Mouse (Mus musculus) kidney, adult 2 months (tissue): Measurements from ENCODE around the gene Fgg. TPM values are rescaled to one million over a fixed set of nuclear protein-coding genes. Genes with fewer than 3 reads are reported as not detected.

Experiments used
- DNase-seq: peaks from one replicate; pipeline ENCODE4 v3.0.0; 2021
- H3K27ac ChIP-seq: fragments of 200-500 bp; 2 replicates; pipeline ENCODE4 v1.5.1; 2012; ENCODE audit warnings: low read depth, low read length, control low read depth, inconsistent platforms; ENCODE audit not compliant: insufficient read depth
- H3K27me3 ChIP-seq: fragments of 200-500 bp; replicated peaks from 2 replicates; pipeline ENCODE4 v1.6.1; 2012; ENCODE audit warnings: mild to moderate bottlenecking, moderate library complexity, low read length, inconsistent platforms; ENCODE audit not compliant: control insufficient read depth, insufficient read depth
- H3K36me3 ChIP-seq: fragments of 200-500 bp; 2 replicates; pipeline ENCODE4 v1.6.1; 2012; ENCODE audit warnings: mild to moderate bottlenecking, moderate library complexity, low read length, inconsistent platforms; ENCODE audit not compliant: control insufficient read depth, insufficient read depth
- H3K4me1 ChIP-seq: fragments of 200-500 bp; 2 replicates; pipeline ENCODE4 v1.6.1; 2011; ENCODE audit warnings: low read length; ENCODE audit not compliant: control insufficient read depth, insufficient read depth
- H3K4me3 ChIP-seq: fragments of 200-500 bp; 2 replicates; pipeline ENCODE4 v1.5.1; 2011; ENCODE audit warnings: mild to moderate bottlenecking, low read depth, low read length, control low read depth; ENCODE audit not compliant: insufficient read depth
- CTCF ChIP-seq: fragments of 200-500 bp; conservative IDR thresholded peaks from 2 replicates; pipeline ENCODE4 v1.5.1; 2011; ENCODE audit warnings: low read depth, mild to moderate bottlenecking, control low read depth, low read length, moderate library complexity, mixed read lengths; ENCODE audit not compliant: insufficient read depth, insufficient read length
- POLR2A ChIP-seq: fragments of 200-500 bp; IDR thresholded peaks from one replicate; pipeline ENCODE4 v1.6.1; 2011; ENCODE audit warnings: low read depth, low read length, control low read depth
- WGBS: fragments of 180-500 bp; shearing (Covaris S2); methylation state at CpG from one replicate; pipeline ENCODE4 v1.1.7; 2018; 5-methylcytosine and 5-hydroxymethylcytosine counted together
- polyA plus RNA-seq: library from polyadenylated mRNA; depleted of rRNA; stranded (reverse); fragments of >200 nt; gene quantifications from 2 replicates; pipeline ENCODE4 v1.2.3, GENCODE M21; 2012

The Fgg gene
- polyA plus RNA-seq, 1 experiment, result 9.6 TPM

DNA sequence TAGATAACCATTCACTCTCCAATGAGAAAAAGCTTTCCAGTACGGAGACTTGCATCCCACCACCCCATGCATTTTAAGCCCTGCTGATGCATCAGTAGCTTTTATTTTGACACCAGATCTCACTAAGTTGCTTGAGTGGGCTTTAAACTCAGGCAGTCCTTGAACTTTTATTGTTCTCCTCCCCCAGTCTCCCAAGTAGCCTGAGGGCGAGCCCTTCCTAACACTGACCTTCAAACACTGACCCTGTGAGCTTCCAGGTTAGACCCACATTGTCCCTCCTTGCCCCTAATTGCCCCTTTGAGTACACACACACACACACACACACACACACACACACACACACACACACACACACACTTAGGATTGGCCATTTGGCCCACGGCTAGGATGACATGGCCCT, 10.9 kb upstream of the Fgg start:
- H3K4me3 ChIP-seq, result no peak overlapping the region
- WGBS, result 61% methylated on average over 3 of the region's 3 CpGs
- H3K36me3 ChIP-seq, result no peaks in the 10 kb centered on the region
- no peak for DNase-seq
- no peaks in the 10 kb centered on the region for H3K4me1 ChIP-seq
- no peak for TF ChIP-seq CTCF
- no peaks in the 10 kb centered on the region for H3K27me3 ChIP-seq
- no peak overlapping the region for H3K27ac ChIP-seq

DNA sequence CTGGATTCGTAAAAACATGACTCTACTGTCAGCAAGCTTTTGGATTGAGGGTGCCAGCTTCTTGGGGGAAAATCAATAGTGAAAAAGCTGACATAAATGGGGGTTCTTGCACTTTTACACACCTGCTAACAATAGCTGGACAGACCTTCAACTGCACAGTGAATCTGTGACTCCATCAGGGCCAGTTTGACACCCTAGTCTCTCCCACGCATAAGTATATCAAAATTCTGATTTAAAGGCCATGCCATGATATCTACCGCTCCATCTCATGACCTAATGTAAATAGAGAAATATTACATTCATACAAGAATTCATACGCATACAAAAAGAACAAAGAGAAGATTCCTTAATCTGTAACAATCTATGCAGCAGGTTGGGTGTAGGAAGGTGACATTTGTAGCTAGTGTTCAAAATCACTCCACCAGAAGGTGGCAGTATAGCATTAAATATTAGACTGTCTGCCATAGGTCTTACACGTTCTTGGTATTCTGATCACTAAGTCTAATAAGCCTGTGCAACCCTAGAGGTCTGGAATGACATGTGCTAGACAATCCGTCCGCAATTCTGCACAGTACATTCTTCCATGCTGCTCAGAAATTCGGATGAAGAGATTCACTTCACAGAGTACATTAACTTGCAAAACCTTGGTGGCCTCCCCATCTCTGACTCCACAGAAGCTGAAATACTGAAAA, 8.6 kb upstream of the Fgg start:
- peak; percentile 77 for DNase-seq
- Histone ChIP-seq H3K4me3 (no peak overlapping the region), H3K36me3 (no peaks in the 10 kb centered on the region), H3K27me3 (no peaks in the 10 kb centered on the region), H3K4me1 (no peaks in the 10 kb centered on the region), H3K27ac (no peak overlapping the region)
- peak; percentile 41 for TF ChIP-seq CTCF
- TF ChIP-seq POLR2A, result no peak
- 30% methylated on average over 8 of the region's 8 CpGs for WGBS

DNA sequence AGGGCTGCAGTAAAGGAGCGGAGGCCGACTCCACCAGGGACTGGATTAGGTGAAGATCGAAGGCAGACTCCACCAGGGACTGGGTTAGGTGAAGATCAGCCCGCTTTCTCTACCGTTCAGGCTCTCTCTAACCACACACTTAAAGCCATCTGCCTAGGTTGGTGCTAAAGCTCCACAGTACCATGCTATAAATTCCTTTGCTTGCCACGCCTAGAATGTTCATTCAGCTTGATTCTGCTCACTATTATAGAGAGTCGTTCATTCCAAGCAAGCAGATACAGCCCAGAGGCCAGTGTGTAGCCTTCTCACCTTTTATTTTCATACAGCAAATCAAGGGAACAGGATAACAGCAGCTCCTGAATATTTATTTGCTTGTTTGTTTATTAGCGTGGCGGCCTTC, 7.5 kb upstream of the Fgg start:
- 75% methylated on average over 9 of the region's 9 CpGs for WGBS

DNA sequence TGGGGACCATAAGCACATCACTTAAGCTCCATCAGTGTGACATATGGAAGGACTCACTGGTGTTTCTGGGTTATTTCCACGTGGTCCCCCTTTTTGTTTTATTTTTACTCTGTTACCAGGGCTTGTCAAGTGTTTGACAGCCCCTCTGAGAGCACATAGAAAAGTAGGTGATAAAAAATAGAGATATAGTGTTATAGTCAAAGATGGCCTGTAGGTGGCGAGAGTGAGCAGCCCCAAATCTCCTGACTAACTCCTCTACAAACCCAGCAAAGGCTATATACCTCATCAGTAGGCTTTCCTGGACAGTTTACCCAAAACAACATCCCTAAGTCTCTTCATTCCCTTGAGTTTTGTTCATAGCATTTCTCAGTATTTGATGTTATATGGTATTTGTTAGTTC, 5.3 kb upstream of the Fgg start:
- 2% methylated on average over 2 of the region's 2 CpGs for WGBS
- Histone ChIP-seq H3K27ac (no peak overlapping the region), H3K4me3 (no peak overlapping the region), H3K36me3 (no peaks in the 10 kb centered on the region), H3K4me1 (no peaks in the 10 kb centered on the region; the same call in 1 of the 2 replicates), H3K27me3 (no peaks in the 10 kb centered on the region)
- peak; percentile 67 for TF ChIP-seq CTCF
- TF ChIP-seq POLR2A, result no peak
- DNase-seq, result peak; percentile 54

More for the DNA sequence above, 7.5 kb upstream of the Fgg start:
- Histone ChIP-seq H3K4me1 (no peaks in the 10 kb centered on the region; the same call in 1 of the 2 replicates), H3K27ac (no peak overlapping the region), H3K4me3 (no peak overlapping the region), H3K27me3 (no peaks in the 10 kb centered on the region), H3K36me3 (no peaks in the 10 kb centered on the region)
- no peak for DNase-seq
- TF ChIP-seq CTCF (no peak), POLR2A (no peak)

DNA sequence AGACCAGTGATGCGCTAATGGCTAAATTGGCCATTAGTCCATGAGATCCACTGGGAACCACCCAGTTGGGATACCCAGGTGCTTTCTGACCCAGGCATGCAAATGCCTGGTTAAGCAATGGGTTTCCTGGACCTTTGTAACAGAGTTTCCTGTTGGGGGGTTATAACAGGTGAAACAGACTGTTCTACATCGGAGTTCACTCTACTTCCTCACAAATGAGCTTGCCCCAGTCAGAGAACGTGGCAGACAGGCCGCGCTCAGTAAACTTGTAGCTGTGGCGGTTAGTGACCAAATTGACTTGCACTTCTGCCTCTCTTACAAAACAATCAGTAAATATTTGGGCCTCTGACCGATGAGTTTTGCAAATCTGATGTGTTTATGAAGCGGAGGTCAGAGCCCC, 4.5 kb upstream of the Fgg start:
- H3K27me3 ChIP-seq, result no peaks in the 10 kb centered on the region
- TF ChIP-seq CTCF (no peak), POLR2A (no peak)
- no peak for DNase-seq
- H3K36me3 ChIP-seq, result no peaks in the 10 kb centered on the region
- no peak overlapping the region for H3K4me3 ChIP-seq
- 86% methylated on average over 8 of the region's 8 CpGs for WGBS
- no peaks in the 10 kb centered on the region; the same call in 1 of the 2 replicates for H3K4me1 ChIP-seq
- no peak overlapping the region for H3K27ac ChIP-seq

DNA sequence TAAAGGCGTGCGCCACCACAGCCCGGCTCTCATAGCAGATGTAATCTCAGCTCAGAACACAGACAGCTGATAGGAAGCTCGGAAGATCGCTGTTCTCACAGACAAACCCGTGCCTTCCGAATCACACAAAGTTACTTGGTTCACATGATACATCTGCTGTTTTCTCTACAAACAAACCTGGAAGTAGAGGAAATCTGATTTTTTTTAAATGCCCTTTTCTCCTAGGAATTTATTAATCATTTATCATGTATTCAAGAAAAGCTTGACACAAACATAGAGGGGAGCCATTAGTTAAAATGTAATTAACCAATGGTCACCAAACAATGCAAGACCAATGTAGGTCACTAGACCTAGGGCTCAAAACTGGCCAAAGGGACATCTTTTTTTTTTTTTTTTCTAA, 2.7 kb upstream of the Fgg start:
- Histone ChIP-seq H3K36me3 (no peaks in the 10 kb centered on the region), H3K4me3 (no peak overlapping the region), H3K27me3 (no peaks in the 10 kb centered on the region), H3K4me1 (no peaks in the 10 kb centered on the region; the same call in 1 of the 2 replicates), H3K27ac (no peak overlapping the region)
- TF ChIP-seq POLR2A (no peak), CTCF (no peak)
- WGBS, result 67% methylated on average over 7 of the region's 7 CpGs
- DNase-seq, result peak; percentile 48

DNA sequence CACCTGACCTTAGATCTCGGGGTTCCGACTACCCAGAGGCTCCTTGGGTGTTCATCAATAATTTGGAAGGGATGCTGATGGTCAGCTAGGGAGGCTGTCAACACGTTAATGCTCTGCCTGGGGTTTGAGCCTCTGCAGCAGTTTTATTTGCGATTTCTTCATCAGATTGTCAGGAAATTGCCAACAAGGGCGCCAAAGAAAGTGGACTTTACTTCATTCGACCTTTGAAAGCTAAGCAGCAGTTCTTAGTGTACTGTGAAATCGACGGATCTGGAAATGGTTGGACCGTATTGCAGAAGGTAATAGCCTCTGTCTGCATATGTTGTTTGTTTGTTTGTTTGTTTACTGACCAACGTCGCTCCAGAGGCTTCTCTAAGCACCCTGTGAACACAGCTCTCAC, 2.8 kb downstream of the Fgg start:
- peak; percentile 84 for DNase-seq
- TF ChIP-seq CTCF (no peak), POLR2A (no peak)
- H3K27me3 ChIP-seq, result no peaks in the 10 kb centered on the region
- H3K4me1 ChIP-seq, result peaks cover 5% of the 10 kb centered on the region; the same call in 1 of the 2 replicates
- H3K4me3 ChIP-seq, result peak overlapping the region; percentile 40
- no peaks in the 10 kb centered on the region for H3K36me3 ChIP-seq
- peak overlapping the region; percentile 82 for H3K27ac ChIP-seq
- WGBS, result 49% methylated on average over 11 of the region's 11 CpGs
